Comparison of ENCODE assay signal across 19 mouse cellular contexts in genomic region chr3:121573858-121574257, GRCm38 (mm10). TPM values are rescaled to one million over a fixed set of nuclear protein-coding genes. Genes with fewer than 3 reads are reported as not detected.
DNase-seq lines count a peak whose midpoint lies in the region; ATAC-seq and TF ChIP-seq lines count a peak whose summit lies in the region.
"Had no signal": no experiment of that assay in that cellular context is flagged by ENCODE, and none has a peak within 500 bp of the region (broad histone marks: within the 10 kb centered on the region; RNA-seq: fewer than 3 reads in every experiment).

No protein-coding gene starts in this region.

- ATAC-seq in lung, postnatal 0 days, result no peak
- ATAC-seq in megakaryocyte progenitor cell, adult 5-6 weeks (replicated peaks; ENCODE audit: poor library complexity), result no peak
- ATAC-seq in monocyte, adult 5-6 weeks (replicated peaks; ENCODE audit: insufficient number of reproducible peaks, low FRiP score, low TSS enrichment, poor library complexity, severe bottlenecking), result no peak
- ATAC-seq: forebrain, embryonic 13.5 days; midbrain, embryonic 13.5 days had no signal

- no peak overlapping the region for H3K4me2 ChIP-seq in lung, postnatal 0 days (replicated peaks; ENCODE audit: low read depth, low read length)
- H3K4me2 ChIP-seq: forebrain, embryonic 13.5 days; heart, embryonic 13.5 days; liver, embryonic 11.5 days; midbrain, embryonic 13.5 days; stomach, embryonic 15.5 days had no signal

- H3K9ac ChIP-seq in lung, postnatal 0 days (replicated peaks; ENCODE audit: low read depth), result no peak overlapping the region
- H3K9ac ChIP-seq: forebrain, embryonic 13.5 days; heart, embryonic 13.5 days; midbrain, embryonic 13.5 days; stomach, embryonic 15.5 days had no signal

- no peaks in the 10 kb centered on the region for H3K4me1 ChIP-seq in lung, postnatal 0 days (ENCODE audit: insufficient read depth, low read depth, low read length)
- H3K4me1 ChIP-seq: forebrain, embryonic 13.5 days had no signal

- H3K27me3 ChIP-seq in lung, postnatal 0 days (replicated peaks; ENCODE audit: insufficient read depth, low read length), result no peaks in the 10 kb centered on the region
- H3K27me3 ChIP-seq: forebrain, embryonic 13.5 days; midbrain, embryonic 13.5 days; stomach, embryonic 15.5 days had no signal

- intact Hi-C loops in gastrocnemius, postnatal 14 days (cut with DNase I; ENCODE audit: low total_unique reads), result no loop called here
- intact Hi-C loops in heart, postnatal 10 days (cut with DNase I), result no loop called here

- TF ChIP-seq CTCF in lung, postnatal 0 days (IDR thresholded peaks at IDR 0.05), result peak; percentile 17; the same call in 1 of the 2 replicates

- H3K27ac ChIP-seq in lung, postnatal 0 days (ENCODE audit: low read length), result no peak overlapping the region
- H3K27ac ChIP-seq: forebrain, embryonic 13.5 days; heart, embryonic 13.5 days; left cerebral cortex, adult 2 months; limb, embryonic 10.5 days; midbrain, embryonic 13.5 days; stomach, embryonic 15.5 days had no signal

- no peaks in the 10 kb centered on the region for H3K9me3 ChIP-seq in lung, postnatal 0 days (ENCODE audit: low read length)
- H3K9me3 ChIP-seq: forebrain, embryonic 13.5 days; heart, embryonic 13.5 days; limb, embryonic 10.5 days; midbrain, embryonic 13.5 days; stomach, embryonic 15.5 days had no signal

- H3K36me3 ChIP-seq in lung, postnatal 0 days (ENCODE audit: insufficient read depth, low read length), result no peaks in the 10 kb centered on the region
- H3K36me3 ChIP-seq: heart, embryonic 13.5 days; limb, embryonic 10.5 days; midbrain, embryonic 13.5 days; stomach, embryonic 15.5 days had no signal

- 65% methylated on average over 7 of the region's 7 CpGs for WGBS in lung, postnatal 0 days

- H3K4me3 ChIP-seq in lung, postnatal 0 days (ENCODE audit: low read depth, low read length), result no peak overlapping the region
- H3K4me3 ChIP-seq: forebrain, embryonic 13.5 days; heart, embryonic 13.5 days; left cerebral cortex, adult 2 months; limb, embryonic 10.5 days; midbrain, embryonic 13.5 days; stomach, embryonic 15.5 days had no signal

- peak; percentile 62 for DNase-seq in gastrocnemius, adult 18-20 months (ENCODE audit: low spot score)
- DNase-seq in gastrocnemius, postnatal 14 days, result no peak
- no peak for DNase-seq in lung, postnatal 0 days (ENCODE audit: low spot score)
- DNase-seq in lung, postnatal 10 days, result no peak
- DNase-seq in heart, postnatal 10 days, result peak; percentile 43 to 51
- DNase-seq in adrenal gland, adult 2 months, result no peak
- DNase-seq: cerebellum, postnatal 10 days; lung, adult 2 months; retina, postnatal 1 day had no signal

- TF ChIP-seq EP300 in lung, postnatal 0 days (IDR thresholded peaks at IDR 0.05), result no peak

RNA-seq across cellular contexts. Expression of gene Slc44a3, which starts 41.7 kb away (rescaled TPM):
- not detected for total RNA-seq in gastrocnemius, adult 18-20 months (2021)
- under 1 TPM in 1 of 2 experiments, not detected in 1; 0.16 TPM for total RNA-seq in gastrocnemius, postnatal 14 days (2021)
- polyA plus RNA-seq in lung, postnatal 0 days (2015; fragmentation: Nextera tagmentation; extraction: Ambion mirVana), result 45.4 and 48.7 TPM in 2 replicates
- under 1 TPM; 0.32 to 0.74 TPM for total RNA-seq in heart, postnatal 10 days (2021)
- 10 to 100 TPM; 17.4 to 27.9 TPM for total RNA-seq in adrenal gland, adult 2 months (2021)
- polyA plus RNA-seq in adrenal gland, adult 2 months (2012; rRNA removed), result 6.1 and 8.9 TPM in 2 replicates
- total RNA-seq in megakaryocyte progenitor cell, adult 5-6 weeks (2015), result 0.30 TPM in 1 of 2 replicates, not detected in the other
- 0.03 TPM in 1 of 2 replicates, not detected in the other for total RNA-seq in megakaryocyte progenitor cell, adult 5-6 weeks (2017)
- total RNA-seq in monocyte, adult 5-6 weeks (2017), result not detected in 3 replicates
- total RNA-seq: left cerebral cortex, adult 2 months; neutrophil, adult 5-6 weeks had no signal

Comparison
In these comparisons a context has a peak if more than half of its experiments do, and no peak if none do; other contexts are left out.
1. DNase-seq: peak in gastrocnemius, adult 18-20 months (single experiment) and heart, postnatal 10 days (2 of 2); none in gastrocnemius, postnatal 14 days (single experiment), lung, postnatal 0 days (single experiment), lung, postnatal 10 days (single experiment) and adrenal gland, adult 2 months (single experiment).
2. RNA of gene Slc44a3, which starts 41.7 kb away (total RNA-seq): 17.4 to 27.9 TPM in adrenal gland, adult 2 months; 0.32 to 0.74 TPM in heart, postnatal 10 days, 0.03 to 0.30 TPM in megakaryocyte progenitor cell, adult 5-6 weeks, 0.16 TPM in gastrocnemius, postnatal 14 days, not detected in gastrocnemius, adult 18-20 months and not detected in monocyte, adult 5-6 weeks; every median in the first group is over 10 times any median in the second.